Mouse (Mus musculus) lung, postnatal 0 days (tissue): ENCODE measurements around the gene Ctnnbl1. TPM values are rescaled to one million over a fixed set of nuclear protein-coding genes. Genes with fewer than 3 reads are reported as not detected.

Experiments used
- ATAC-seq: fragments of 200-750 bp; cut with Nextera tagmentation; 2 replicates; pipeline ENCODE4 v1.8.0; 2017; ENCODE audit warnings: moderate library complexity
- DNase-seq: peaks from one replicate; pipeline ENCODE4 v3.0.0-alpha.2; 2016; ENCODE audit warnings: low spot score
- H3K27ac ChIP-seq: fragments of 300-500 bp; sonication (generic); 2 replicates; pipeline ENCODE4 v1.5.1; 2014; ENCODE audit warnings: antibody characterized with exemption, mild to moderate bottlenecking, low read length, mixed read lengths
- H3K27me3 ChIP-seq: fragments of 300-500 bp; sonication (generic); replicated peaks from 2 replicates; pipeline ENCODE4 v1.6.1; 2014; ENCODE audit warnings: low read length, mixed read lengths; ENCODE audit not compliant: insufficient read depth
- H3K36me3 ChIP-seq: fragments of 300-500 bp; sonication (generic); 2 replicates; pipeline ENCODE4 v1.6.1; 2014; ENCODE audit warnings: low read length, mixed read lengths; ENCODE audit not compliant: insufficient read depth
- H3K4me1 ChIP-seq: fragments of 300-500 bp; sonication (generic); 2 replicates; pipeline ENCODE4 v1.6.1; 2014; ENCODE audit warnings: antibody characterized with exemption, low read depth, low read length, mixed read lengths; ENCODE audit not compliant: insufficient read depth
- H3K4me2 ChIP-seq: fragments of 300-500 bp; sonication (generic); replicated peaks from 2 replicates; pipeline ENCODE4 v1.6.1; 2014; ENCODE audit warnings: low read depth, mild to moderate bottlenecking, low read length, moderate library complexity, mixed read lengths
- H3K4me3 ChIP-seq: fragments of 300-500 bp; sonication (generic); 2 replicates; pipeline ENCODE4 v1.5.1; 2014; ENCODE audit warnings: low read depth, low read length
- H3K9ac ChIP-seq: fragments of 300-500 bp; sonication (generic); replicated peaks from 2 replicates; pipeline ENCODE4 v1.6.1; 2014; ENCODE audit warnings: low read depth, mild to moderate bottlenecking
- H3K9me3 ChIP-seq: fragments of 300-500 bp; sonication (generic); 2 replicates; pipeline ENCODE4 v1.6.1; 2016; ENCODE audit warnings: low read length, mixed read lengths
- CTCF ChIP-seq: IDR thresholded peaks from 2 replicates; pipeline ENCODE4 v1.5.1; 2016; ENCODE audit warnings: antibody characterized with exemption, mild to moderate bottlenecking
- EP300 ChIP-seq: IDR thresholded peaks from 2 replicates; pipeline ENCODE4 v1.6.1; 2016; ENCODE audit warnings: antibody characterized with exemption, mild to moderate bottlenecking, control low read depth
- WGBS: fragments of 180-500 bp; shearing (Covaris S2); extraction: QIAGEN DNeasy Blood & Tissue Kit; methylation state at CpG from one replicate; pipeline ENCODE4 v1.1.7; 2014; 5-methylcytosine and 5-hydroxymethylcytosine counted together
- polyA plus RNA-seq: library from polyadenylated mRNA; unstranded; fragments of >200 nt; fragmentation: Nextera tagmentation; extraction: Ambion mirVana; gene quantifications from 2 replicates; pipeline ENCODE4 v1.2.1, GENCODE M21; 2015

The Ctnnbl1 gene
- polyA plus RNA-seq, 1 experiment from 2014 or later: 30.8 TPM

- H3K27me3 ChIP-seq: peaks cover 33% of the 10 kb centered on the region
- TF ChIP-seq EP300: no peak
- TF ChIP-seq CTCF: no peak
- H3K4me2 ChIP-seq: no peak overlapping the region
Measured at GRCm38 (mm10) chr2:157913705-157914104, 176.5 kb downstream of the Ctnnbl1 start.

GRCm38 (mm10) chr2:157914105-157914764 lies 177.0 kb downstream of the Ctnnbl1 start, which contains the start of gene Vstm2l:
TSS of gene Vstm2l (plus strand) at chr2:157914653.
- H3K4me1 ChIP-seq: no peaks in the 10 kb centered on the region
- H3K36me3 ChIP-seq: no peaks in the 10 kb centered on the region
- no peak within 1 kb of the TSS for H3K9ac ChIP-seq
- TF ChIP-seq EP300 (no peak), CTCF (no peak)
- no peak within 1 kb of the TSS for H3K4me2 ChIP-seq
- ATAC-seq (no peak), DNase-seq (no peak)
- no peak within 1 kb of the TSS for H3K4me3 ChIP-seq
- H3K27me3 ChIP-seq: peaks cover 33% of the 10 kb centered on the region
- H3K27ac ChIP-seq: no peak within 1 kb of the TSS
- H3K9me3 ChIP-seq: no peaks in the 10 kb centered on the region
- WGBS: 7% methylated on average over 36 of the region's 62 CpGs

More at GRCm38 (mm10) chr2:157913705-157914104, 176.5 kb downstream of the Ctnnbl1 start:
- no peak for DNase-seq
- Histone ChIP-seq H3K4me1 (no peaks in the 10 kb centered on the region), H3K27ac (no peak overlapping the region), H3K9me3 (no peaks in the 10 kb centered on the region), H3K9ac (no peak overlapping the region), H3K36me3 (no peaks in the 10 kb centered on the region), H3K4me3 (no peak overlapping the region)
- ATAC-seq: no peak
- WGBS: 3% methylated on average over 4 of the region's 4 CpGs

GRCm38 (mm10) chr2:157914889-157915517 lies 177.8 kb downstream of the Ctnnbl1 start:
- TF ChIP-seq EP300 (no peak), CTCF (no peak)
- no peak for ATAC-seq
- Histone ChIP-seq H3K36me3 (no peaks in the 10 kb centered on the region), H3K9ac (no peak overlapping the region), H3K4me3 (no peak overlapping the region), H3K4me1 (no peaks in the 10 kb centered on the region), H3K27ac (no peak overlapping the region), H3K27me3 (peaks cover 33% of the 10 kb centered on the region), H3K4me2 (no peak overlapping the region), H3K9me3 (no peaks in the 10 kb centered on the region)
- no peak for DNase-seq
- WGBS: 41% methylated on average over 42 of the region's 43 CpGs

DNA sequence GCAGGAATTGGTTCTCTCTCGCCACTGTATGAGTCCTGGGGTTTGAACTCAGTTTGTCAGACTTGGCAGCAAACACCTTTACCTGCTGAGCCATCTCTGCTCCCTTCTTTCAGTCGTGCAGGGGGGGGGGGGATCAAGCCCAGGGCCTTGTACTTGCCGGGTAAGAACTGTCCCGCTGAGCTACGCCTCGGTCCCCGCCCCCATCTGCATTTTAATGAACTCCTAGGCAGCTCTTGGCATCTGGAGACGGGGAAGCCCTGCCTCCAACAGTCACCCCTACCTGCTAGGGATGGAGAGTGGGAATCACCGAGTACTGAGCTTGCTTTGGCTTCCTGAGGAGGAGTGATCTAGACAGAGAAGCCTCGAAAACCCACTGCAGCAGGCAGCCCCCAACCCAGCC lies 181.3 kb downstream of the Ctnnbl1 start:
- DNase-seq (no peak), ATAC-seq (no peak)
- no peaks in the 10 kb centered on the region for H3K9me3 ChIP-seq
- 6% methylated on average over 10 of the region's 10 CpGs for WGBS
- no peak overlapping the region for H3K4me2 ChIP-seq
- H3K27me3 ChIP-seq: peaks cover 32% of the 10 kb centered on the region
- H3K36me3 ChIP-seq: no peaks in the 10 kb centered on the region
- no peaks in the 10 kb centered on the region for H3K4me1 ChIP-seq
- H3K9ac ChIP-seq: no peak overlapping the region
- no peak overlapping the region for H3K4me3 ChIP-seq
- TF ChIP-seq CTCF: no peak
- TF ChIP-seq EP300: no peak
- H3K27ac ChIP-seq: no peak overlapping the region

GRCm38 (mm10) chr2:157921551-157921950 lies 184.3 kb downstream of the Ctnnbl1 start:
- Histone ChIP-seq H3K9ac (no peak overlapping the region), H3K27ac (no peak overlapping the region), H3K36me3 (no peaks in the 10 kb centered on the region), H3K4me3 (no peak overlapping the region), H3K4me2 (no peak overlapping the region), H3K9me3 (no peaks in the 10 kb centered on the region), H3K27me3 (0 out of 2 replicates have a peak, but pooled peaks cover 4% of the 10 kb centered on the region), H3K4me1 (no peaks in the 10 kb centered on the region)
- WGBS: 55% methylated on average over 7 of the region's 7 CpGs
- ATAC-seq (no peak), DNase-seq (no peak)
- TF ChIP-seq EP300 (no peak), CTCF (no peak)

GRCm38 (mm10) chr2:157923406-157923805 lies 186.2 kb downstream of the Ctnnbl1 start:
- DNase-seq (no peak), ATAC-seq (no peak)
- H3K36me3 ChIP-seq: no peaks in the 10 kb centered on the region
- no peak overlapping the region for H3K27ac ChIP-seq
- no peak overlapping the region for H3K4me2 ChIP-seq
- H3K9ac ChIP-seq: no peak overlapping the region
- 5% methylated on average over 7 of the region's 7 CpGs for WGBS
- no peaks in the 10 kb centered on the region for H3K9me3 ChIP-seq
- H3K4me3 ChIP-seq: no peak overlapping the region
- no peaks in the 10 kb centered on the region for H3K27me3 ChIP-seq
- no peaks in the 10 kb centered on the region for H3K4me1 ChIP-seq
- no peak for TF ChIP-seq CTCF
- TF ChIP-seq EP300: no peak
